Mouse (Mus musculus) neutrophil, adult 5-6 weeks (primary cell): ENCODE results near the gene Hoxd8. TPM values are rescaled to one million over a fixed set of nuclear protein-coding genes. Genes with fewer than 3 reads are reported as not detected.

Experiments used
- ATAC-seq: fragments of 151-379, 151-347 bp; 2 replicates; pipeline ENCODE4 v1.8.0; 2017; ENCODE audit warnings: mild to moderate bottlenecking, moderate TSS enrichment; ENCODE audit not compliant: insufficient number of reproducible peaks, poor library complexity, low FRiP score, severe bottlenecking; ENCODE audit errors: extremely low read depth
- total RNA-seq: library from RNA; stranded (forward); fragments of 200-1000 nt; gene quantifications from 2 replicates; pipeline ENCODE4 v1.2.3, GENCODE M21; 2017

The Hoxd8 gene
- not detected in 2 replicates for total RNA-seq

DNA sequence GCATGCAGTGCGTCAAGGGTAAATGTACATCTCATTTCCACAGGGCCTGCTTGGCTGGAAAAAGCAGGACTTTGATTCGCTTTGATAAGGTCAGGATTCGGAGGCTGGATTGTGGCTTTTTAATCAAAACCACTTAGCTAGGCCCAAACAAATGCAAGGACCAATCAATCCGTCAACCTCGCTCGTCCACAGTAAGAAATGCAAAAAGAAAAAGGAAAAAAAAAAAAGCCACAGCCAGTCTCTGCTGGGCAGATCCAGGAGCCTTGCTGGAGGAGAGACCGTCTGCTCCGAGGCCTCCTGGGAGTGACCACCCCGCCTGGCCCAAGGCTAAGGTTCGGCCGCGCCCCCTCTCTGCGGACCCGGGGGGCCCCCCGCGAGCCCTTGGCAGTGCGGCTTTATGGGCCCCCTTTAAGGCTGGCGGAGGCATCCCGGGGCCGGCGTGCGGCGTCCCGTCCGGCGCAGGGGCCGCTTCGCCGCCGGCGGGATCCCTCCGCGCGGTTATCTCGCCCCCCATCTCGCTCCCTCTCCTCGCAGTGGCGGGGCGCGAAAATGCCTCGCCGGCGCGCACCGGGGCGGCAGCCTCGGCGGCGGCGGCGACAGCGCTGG is at the start of gene Hoxd8:
Hoxd8 (plus strand) TSS at position 223 of the 606 bp plus-strand sequence.
- ATAC-seq: no peak

- ATAC-seq: no peak
Observed at GRCm38 (mm10) chr2:74654743-74655419, 49.5 kb upstream of the Hoxd8 start.

- ATAC-seq: no peak
Observed at GRCm38 (mm10) chr2:74655420-74655781, 49.0 kb upstream of the Hoxd8 start.

GRCm38 (mm10) chr2:74655821-74656631 is 48.4 kb upstream of the Hoxd8 start:
- peak; percentile 40; the same call in 1 of the 2 replicates for ATAC-seq

DNA sequence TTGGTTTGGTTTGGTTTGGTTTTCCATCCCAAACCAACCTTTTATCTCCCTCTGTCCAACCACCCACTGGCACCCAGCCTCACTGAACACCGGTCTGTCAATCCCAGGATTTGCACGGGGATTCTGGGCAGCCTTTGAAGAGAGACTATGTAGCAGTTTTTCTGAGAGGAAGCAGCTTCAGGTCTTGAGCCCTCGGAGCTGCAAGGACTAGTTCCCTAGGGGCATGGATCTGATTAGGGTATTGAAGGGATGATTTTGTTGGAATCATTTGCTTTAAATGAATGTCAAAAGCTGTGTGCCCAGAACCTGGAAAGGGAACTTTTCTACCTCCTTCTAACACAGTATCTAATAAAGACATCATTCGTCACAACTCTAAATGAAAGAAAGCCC is 47.8 kb upstream of the Hoxd8 start:
- ATAC-seq: no peak

- 0 out of 2 replicates have a peak, but pooled peaks have one; percentile 17 for ATAC-seq
Observed at GRCm38 (mm10) chr2:74657251-74658023, 47.0 kb upstream of the Hoxd8 start.

DNA sequence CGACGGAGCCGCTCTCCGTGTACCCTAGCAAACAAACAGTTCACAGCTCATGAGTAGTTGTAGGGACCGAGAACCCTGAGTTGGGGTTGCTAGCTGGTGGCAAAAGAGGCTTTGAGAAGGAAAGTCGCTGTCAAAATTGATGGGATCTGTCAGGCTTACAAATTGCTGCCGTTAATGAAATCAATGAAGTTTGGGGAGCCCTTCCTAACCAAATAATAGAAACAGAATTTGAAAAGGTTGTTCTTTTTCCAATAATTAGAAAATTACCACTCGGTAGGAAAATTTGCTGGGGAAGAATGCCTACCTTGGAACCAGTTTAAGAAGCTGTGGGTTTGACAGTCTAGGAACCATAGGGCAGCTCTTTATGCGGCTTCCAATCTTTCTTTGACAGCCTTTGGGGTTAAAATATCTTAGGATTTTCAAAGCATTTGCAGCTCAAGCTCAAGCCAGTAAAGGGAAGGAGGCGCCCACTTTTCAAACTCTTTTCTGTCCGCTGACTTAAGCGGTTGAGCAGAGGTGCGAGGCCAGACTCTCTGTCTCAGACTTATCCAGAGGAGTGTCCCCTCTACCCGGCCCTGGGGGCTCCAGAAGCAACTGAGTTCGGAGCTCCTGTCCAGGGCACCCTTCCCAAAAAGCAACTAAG is 46.3 kb upstream of the Hoxd8 start:
- no peak for ATAC-seq

DNA sequence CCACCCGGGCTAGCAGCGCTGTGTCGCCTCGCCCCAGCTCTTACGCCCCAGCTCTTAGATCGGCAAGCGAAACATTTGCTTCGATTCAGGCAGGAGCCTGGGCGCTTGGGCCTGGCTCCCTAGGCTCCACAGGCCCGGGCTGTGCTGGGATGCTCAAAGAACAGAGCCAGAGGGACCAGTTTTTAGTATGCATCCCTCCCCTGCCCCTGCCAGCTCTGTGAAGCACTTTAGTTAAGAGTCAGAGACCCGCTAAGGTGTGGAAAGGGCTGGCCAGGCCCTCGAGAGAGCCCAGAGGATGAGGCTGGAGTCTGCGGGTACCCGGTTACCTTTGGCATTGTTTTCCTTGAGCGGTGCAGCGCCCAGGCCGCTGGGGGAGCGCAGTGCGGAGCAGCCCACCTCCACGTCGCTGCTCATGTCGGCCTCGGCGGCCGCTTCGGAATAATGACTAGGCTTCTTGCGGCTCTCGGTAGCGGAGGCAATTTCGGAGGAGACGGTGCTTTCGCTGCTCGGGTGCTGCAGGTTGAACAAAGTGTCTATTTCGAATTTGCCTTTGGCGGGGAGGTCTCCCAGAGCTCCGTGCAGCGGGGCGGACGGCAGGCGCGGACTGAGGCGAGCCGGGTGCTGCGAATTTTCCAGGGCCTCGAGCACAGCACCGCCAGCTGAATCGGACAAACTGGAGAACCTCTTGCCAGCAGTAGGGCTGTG is 45.6 kb upstream of the Hoxd8 start:
- no peak for ATAC-seq

DNA sequence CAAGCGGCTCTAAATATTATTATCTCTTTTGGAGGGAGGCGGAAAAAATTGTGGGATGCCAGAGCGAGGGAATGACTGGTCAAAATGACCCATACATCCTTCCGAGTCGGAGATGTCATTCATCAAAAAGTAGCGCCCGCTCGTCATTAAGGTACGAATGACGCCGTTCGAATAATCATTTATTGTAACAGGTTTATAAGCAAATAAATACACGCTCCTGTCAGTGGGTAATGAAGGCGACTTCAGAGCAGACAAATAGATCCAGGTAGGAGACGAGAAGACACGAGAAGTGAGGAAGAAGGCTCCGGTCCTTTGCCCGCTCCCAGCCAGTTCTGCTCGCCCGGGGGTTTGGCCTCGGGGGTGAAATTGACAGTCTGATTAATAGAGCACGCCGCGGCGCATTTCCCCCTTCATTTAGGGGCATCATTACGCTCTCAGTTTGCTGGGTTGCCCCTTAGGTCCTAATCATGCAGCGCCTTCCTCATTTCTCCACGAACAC is 44.9 kb upstream of the Hoxd8 start, which contains the start of gene Evx2:
Evx2 (minus strand) TSS at position 51 of the 499 bp plus-strand sequence.
- no peak for ATAC-seq

DNA sequence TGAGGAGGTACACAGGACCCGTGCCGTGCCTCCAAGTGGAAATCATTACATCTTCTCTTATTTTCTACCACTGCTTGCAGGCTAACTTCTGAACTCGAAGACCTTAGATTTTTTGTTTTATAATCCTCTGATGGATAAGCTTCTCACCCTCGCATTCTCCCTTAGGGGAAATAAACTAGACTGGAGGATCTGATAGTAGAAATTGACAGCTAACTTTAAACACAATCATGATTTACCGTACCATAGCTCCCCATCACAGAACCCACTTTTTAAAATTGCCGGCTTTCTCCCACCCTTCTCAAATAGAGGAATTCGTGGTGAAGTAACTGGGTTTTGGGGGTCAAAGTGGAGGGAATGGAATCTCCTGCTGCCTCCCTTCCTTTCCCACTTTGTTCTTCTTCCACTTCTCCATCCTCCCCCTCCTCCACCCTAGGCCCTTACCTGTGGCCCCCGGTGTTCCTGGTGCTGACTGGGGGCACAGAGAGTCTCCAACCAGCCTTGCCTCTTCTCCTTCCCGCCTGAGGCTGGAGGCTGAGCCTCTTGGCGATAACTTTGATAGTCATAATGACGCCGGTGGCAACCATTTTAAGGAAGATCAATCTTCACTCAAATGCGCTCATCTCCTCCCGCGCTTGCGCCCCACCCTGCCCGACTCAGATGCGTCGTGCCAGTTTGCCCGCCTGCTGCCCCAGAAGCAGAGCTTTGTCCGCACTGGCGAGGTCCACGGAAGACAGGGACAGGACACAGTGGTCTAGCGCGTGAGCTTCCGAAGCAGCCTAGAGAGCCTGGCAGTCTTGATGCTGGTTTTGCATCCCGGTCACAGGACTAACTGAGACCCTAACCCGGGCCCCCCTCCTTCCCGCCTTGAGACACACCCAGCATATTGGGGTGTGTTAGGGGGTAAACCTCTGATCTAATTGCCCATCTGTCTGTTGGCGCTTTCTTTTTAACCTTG is 43.7 kb upstream of the Hoxd8 start:
- ATAC-seq: no peak

- ATAC-seq: no peak
Observed at GRCm38 (mm10) chr2:74661685-74662084, 42.7 kb upstream of the Hoxd8 start.

DNA sequence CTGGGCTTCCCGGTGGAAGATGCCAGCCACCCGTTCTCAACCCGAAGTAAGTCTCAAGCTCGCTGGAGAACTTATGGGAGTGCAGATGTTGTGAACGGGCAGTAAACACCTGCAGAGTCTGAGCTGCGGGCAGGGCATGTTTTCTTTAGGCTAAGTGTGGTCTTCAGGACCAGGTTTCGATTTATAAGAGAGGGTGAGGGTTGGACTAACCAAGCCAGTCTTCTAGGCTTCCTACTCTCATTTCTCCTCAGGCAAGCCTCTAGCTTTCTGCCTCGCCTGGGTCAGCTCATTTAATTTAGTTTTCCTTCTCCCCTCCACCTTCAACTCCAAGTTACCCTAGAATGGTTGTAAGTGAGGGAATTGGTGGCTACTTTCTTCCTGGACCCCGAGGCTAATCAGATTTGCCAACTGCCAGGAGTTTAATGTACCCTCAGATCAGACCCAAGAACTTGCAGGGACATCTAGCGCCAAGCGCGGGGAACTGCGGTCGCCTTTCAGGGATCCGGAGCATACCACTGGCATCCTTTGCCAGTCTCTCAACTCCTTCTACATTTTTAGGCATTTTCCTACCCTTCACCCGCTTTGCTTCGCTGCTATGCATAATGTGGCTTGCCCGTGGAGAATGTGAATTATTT is 41.0 kb upstream of the Hoxd8 start:
- no peak for ATAC-seq

DNA sequence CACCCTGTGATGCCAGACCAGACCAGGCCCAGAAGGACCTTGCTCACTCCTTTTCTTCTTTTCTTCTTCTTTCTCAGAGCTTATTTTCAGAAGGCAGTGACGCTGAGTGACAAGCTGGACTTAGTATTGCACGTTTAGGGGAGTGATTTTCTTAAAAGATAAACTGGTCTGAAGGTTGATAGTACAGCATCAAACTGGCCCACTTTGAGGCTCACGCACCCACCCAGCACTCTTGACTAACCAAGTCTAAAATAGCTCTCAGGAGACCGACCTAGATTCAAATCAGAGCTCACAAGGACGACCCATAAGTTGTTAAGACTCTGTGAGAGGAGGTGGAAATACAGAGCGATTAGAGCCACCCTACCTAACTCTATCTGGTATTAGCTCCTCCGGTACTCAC is 38.0 kb upstream of the Hoxd8 start:
- no peak for ATAC-seq

- ATAC-seq: no peak
Observed at GRCm38 (mm10) chr2:74667191-74667841, 37.1 kb upstream of the Hoxd8 start.

DNA sequence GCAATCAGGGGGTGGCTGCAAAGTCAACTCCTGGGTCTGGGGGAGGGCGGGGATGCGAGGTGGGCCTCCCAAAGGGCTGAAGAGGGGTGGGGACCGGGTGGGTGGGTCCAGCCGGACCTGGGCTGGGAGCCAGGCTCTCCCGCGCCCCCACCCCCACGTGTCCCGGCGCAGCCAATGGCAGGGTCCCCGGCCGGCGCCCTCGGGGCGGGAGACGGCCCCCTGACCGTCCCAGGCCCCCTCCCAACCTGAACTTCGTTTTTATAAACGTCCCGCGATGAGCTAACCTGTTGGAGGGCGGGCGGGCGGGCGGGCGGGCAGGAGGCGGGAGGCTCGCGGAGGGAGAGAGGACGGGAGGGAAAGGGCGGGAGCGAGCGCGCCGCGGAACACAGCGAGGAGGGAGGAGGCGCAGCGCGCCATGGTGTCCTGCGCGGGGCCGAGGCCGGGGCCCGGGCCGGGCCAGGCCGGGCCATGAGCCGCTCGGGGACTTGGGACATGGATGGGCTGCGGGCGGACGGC is 36.5 kb upstream of the Hoxd8 start, which contains the start of gene Hoxd13:
Hoxd13 (plus strand) TSS at position 469 of the 516 bp plus-strand sequence.
- no peak for ATAC-seq
